Mouse (Mus musculus): Measurements from ENCODE around the gene Capzb.

- TF ChIP-seq GATA1 (IDR thresholded peaks at IDR 0.05; ENCODE audit: low read length) (no peak), TAL1 (IDR thresholded peaks at IDR 0.05; ENCODE audit: low read length) (no peak)
Measured at GRCm38 (mm10) chr4:139270168-139270567, 77.5 kb downstream of the Capzb start.
